Mouse (Mus musculus): ENCODE results near the gene Slc25a45.

The Slc25a45 gene

GRCm38 (mm10) chr19:5840086-5840889 lies 37.3 kb upstream of the Slc25a45 start:
- peak; percentile 48 for DNase-seq (ENCODE audit: low read depth, low spot score)

GRCm38 (mm10) chr19:5840890-5841388 lies 36.7 kb upstream of the Slc25a45 start:
- no peak for DNase-seq (ENCODE audit: low read depth, low spot score)

- DNase-seq (ENCODE audit: low read depth, low spot score), result peak; percentile 43
Observed at GRCm38 (mm10) chr19:5841389-5841946, 36.1 kb upstream of the Slc25a45 start.

- peak; percentile 60 for DNase-seq (ENCODE audit: low read depth, low spot score)
Observed at GRCm38 (mm10) chr19:5841999-5842784, 35.4 kb upstream of the Slc25a45 start.

- no peak for DNase-seq (ENCODE audit: low read depth, low spot score)
Observed at GRCm38 (mm10) chr19:5842785-5843730, 34.5 kb upstream of the Slc25a45 start.

GRCm38 (mm10) chr19:5843781-5844691 lies 33.6 kb upstream of the Slc25a45 start:
- DNase-seq (ENCODE audit: low read depth, low spot score), result no peak

GRCm38 (mm10) chr19:5844831-5845318 lies 32.7 kb upstream of the Slc25a45 start:
- DNase-seq (ENCODE audit: low read depth, low spot score), result no peak

GRCm38 (mm10) chr19:5845319-5846135 lies 32.1 kb upstream of the Slc25a45 start:
- peak; percentile 98 for DNase-seq (ENCODE audit: low read depth, low spot score)

GRCm38 (mm10) chr19:5846154-5846553 lies 31.5 kb upstream of the Slc25a45 start:
- no peak for DNase-seq (ENCODE audit: low read depth, low spot score)

GRCm38 (mm10) chr19:5846557-5847305 lies 30.9 kb upstream of the Slc25a45 start:
- peak; percentile 100 for DNase-seq (ENCODE audit: low read depth, low spot score)

- DNase-seq (ENCODE audit: low read depth, low spot score), result peak; percentile 52
Observed at GRCm38 (mm10) chr19:5847306-5847796, 30.3 kb upstream of the Slc25a45 start.

- peak; percentile 92 for DNase-seq (ENCODE audit: low read depth, low spot score)
Observed at GRCm38 (mm10) chr19:5848032-5848825, 29.4 kb upstream of the Slc25a45 start.

- peak; percentile 90 for DNase-seq (ENCODE audit: low read depth, low spot score)
Observed at GRCm38 (mm10) chr19:5848826-5849672, 28.6 kb upstream of the Slc25a45 start.

- peak; percentile 96 for DNase-seq (ENCODE audit: low read depth, low spot score)
Observed at GRCm38 (mm10) chr19:5849843-5850527, 27.6 kb upstream of the Slc25a45 start.

- DNase-seq (ENCODE audit: low read depth, low spot score), result no peak
Observed at GRCm38 (mm10) chr19:5850860-5851259, 26.7 kb upstream of the Slc25a45 start.
